Mouse (Mus musculus) G1E-ER4 (cell line): ENCODE data around the gene Rbfox1. TPM values are rescaled to one million over a fixed set of nuclear protein-coding genes. Genes with fewer than 3 reads are reported as not detected.

Experiments used
- GATA1 ChIP-seq: IDR thresholded peaks from one replicate; pipeline ENCODE4 v1.8.0; 2012; ENCODE audit warnings: low read length, inconsistent platforms
- polyA plus RNA-seq: library from polyadenylated mRNA; stranded (reverse); fragments of >175 nt; gene quantifications from 2 replicates; pipeline ENCODE4 v1.2.3, GENCODE M21; 2012

The Rbfox1 gene
- polyA plus RNA-seq, 1 experiment = not detected

- no peak for TF ChIP-seq GATA1
Observed at GRCm38 (mm10) chr16:5940016-5940415, 54.9 kb downstream of the Rbfox1 start.

- TF ChIP-seq GATA1 = no peak
Observed at GRCm38 (mm10) chr16:5945682-5946081, 60.5 kb downstream of the Rbfox1 start.

GRCm38 (mm10) chr16:5953106-5953505 is 68.0 kb downstream of the Rbfox1 start:
- no peak for TF ChIP-seq GATA1

- no peak for TF ChIP-seq GATA1
Observed at GRCm38 (mm10) chr16:5957418-5957817, 72.3 kb downstream of the Rbfox1 start.

- no peak for TF ChIP-seq GATA1
Observed at GRCm38 (mm10) chr16:5961786-5962185, 76.6 kb downstream of the Rbfox1 start.

- no peak for TF ChIP-seq GATA1
Observed at GRCm38 (mm10) chr16:5974172-5974571, 89.0 kb downstream of the Rbfox1 start.

GRCm38 (mm10) chr16:5992045-5993011 is 107.2 kb downstream of the Rbfox1 start:
- no peak for TF ChIP-seq GATA1

GRCm38 (mm10) chr16:5997136-5997535 is 112.0 kb downstream of the Rbfox1 start:
- TF ChIP-seq GATA1 = no peak

- no peak for TF ChIP-seq GATA1
Observed at GRCm38 (mm10) chr16:5997651-5998050, 112.5 kb downstream of the Rbfox1 start.

- TF ChIP-seq GATA1 = no peak
Observed at GRCm38 (mm10) chr16:6000016-6000415, 114.9 kb downstream of the Rbfox1 start.

GRCm38 (mm10) chr16:6006996-6007395 is 121.8 kb downstream of the Rbfox1 start:
- no peak for TF ChIP-seq GATA1

GRCm38 (mm10) chr16:6012853-6013252 is 127.7 kb downstream of the Rbfox1 start:
- TF ChIP-seq GATA1 = no peak

- no peak for TF ChIP-seq GATA1
Observed at GRCm38 (mm10) chr16:6018639-6019038, 133.5 kb downstream of the Rbfox1 start.

GRCm38 (mm10) chr16:6019361-6019760 is 134.2 kb downstream of the Rbfox1 start:
- TF ChIP-seq GATA1 = no peak

GRCm38 (mm10) chr16:6031280-6031679 is 146.1 kb downstream of the Rbfox1 start:
- TF ChIP-seq GATA1 = no peak

GRCm38 (mm10) chr16:6032563-6032962 is 147.4 kb downstream of the Rbfox1 start:
- no peak for TF ChIP-seq GATA1

- no peak for TF ChIP-seq GATA1
Observed at GRCm38 (mm10) chr16:6034876-6035275, 149.7 kb downstream of the Rbfox1 start.
